Mouse (Mus musculus) hindbrain, embryonic 15.5 days (tissue): ENCODE results near the gene Gm10696. TPM values are rescaled to one million over a fixed set of nuclear protein-coding genes. Genes with fewer than 3 reads are reported as not detected.
"Not testable (repeated sequence)": the region's sequence is repeated elsewhere in the genome, so short reads cannot be mapped to it uniquely, and the experiment has no call there.

Source experiments
- ATAC-seq: fragments of 200-750 bp; cut with Nextera tagmentation; 2 replicates; pipeline ENCODE4 v1.8.0; 2017; ENCODE audit warnings: low read depth, moderate number of reproducible peaks, moderate TSS enrichment; ENCODE audit not compliant: low FRiP score
- H3K27ac ChIP-seq: fragments of 300-500 bp; sonication (generic); replicated peaks from 2 replicates; pipeline ENCODE4 v1.5.1; 2015; ENCODE audit warnings: mild to moderate bottlenecking, inconsistent platforms
- H3K27me3 ChIP-seq: fragments of 300-500 bp; sonication (generic); 2 replicates; pipeline ENCODE4 v1.6.1; 2015; ENCODE audit warnings: control low read depth, inconsistent platforms
- H3K36me3 ChIP-seq: fragments of 300-500 bp; sonication (generic); 2 replicates; pipeline ENCODE4 v1.6.1; 2015; ENCODE audit warnings: control low read depth, inconsistent platforms
- H3K4me1 ChIP-seq: fragments of 300-500 bp; sonication (generic); replicated peaks from 2 replicates; pipeline ENCODE4 v1.6.1; 2015; ENCODE audit warnings: control low read depth, inconsistent platforms
- H3K4me2 ChIP-seq: fragments of 300-500 bp; sonication (generic); 2 replicates; pipeline ENCODE4 v1.6.1; 2015; ENCODE audit warnings: moderate library complexity, mild to moderate bottlenecking, inconsistent platforms
- H3K4me3 ChIP-seq: fragments of 300-500 bp; sonication (generic); 2 replicates; pipeline ENCODE4 v1.5.1; 2015; ENCODE audit warnings: mild to moderate bottlenecking, inconsistent platforms
- H3K9ac ChIP-seq: fragments of 300-500 bp; sonication (generic); 2 replicates; pipeline ENCODE4 v1.6.1; 2015; ENCODE audit warnings: inconsistent platforms
- H3K9me3 ChIP-seq: fragments of 300-500 bp; sonication (generic); 2 replicates; pipeline ENCODE4 v1.6.1; 2016; ENCODE audit warnings: control low read depth, inconsistent platforms
- WGBS: fragments of 180-500 bp; shearing (Covaris S2); methylation state at CpG from one replicate; pipeline ENCODE4 v1.1.7; 2015; 5-methylcytosine and 5-hydroxymethylcytosine counted together
- polyA plus RNA-seq: library from polyadenylated mRNA; unstranded; fragments of >200 nt; fragmentation: Nextera tagmentation; extraction: Ambion mirVana; gene quantifications from 2 replicates; pipeline ENCODE4 v1.2.1, GENCODE M21; 2015

The Gm10696 gene
- polyA plus RNA-seq: not detected in 2 replicates

- not testable (repeated sequence) for ATAC-seq, H3K9ac ChIP-seq, H3K4me2 ChIP-seq, H3K4me1 ChIP-seq, H3K4me3 ChIP-seq, H3K9me3 ChIP-seq, H3K27me3 ChIP-seq, H3K36me3 ChIP-seq, H3K27ac ChIP-seq
- 91% methylated on average over 1 of the region's 1 CpGs for WGBS
Measured at GRCm38 (mm10) chr3:94178093-94178492, at the start of gene Gm10696. Gene Gm10696, minus strand, starts transcription at chr3:94178193.

GRCm38 (mm10) chr3:94196414-94196813 is 18.4 kb upstream of the Gm10696 start, which contains the start of gene Gm5286:
Gene Gm5286, plus strand, starts transcription at chr3:94196714.
- not testable (repeated sequence) for H3K27me3 ChIP-seq, H3K4me3 ChIP-seq, H3K4me1 ChIP-seq, ATAC-seq, H3K9me3 ChIP-seq, H3K36me3 ChIP-seq, H3K9ac ChIP-seq, H3K27ac ChIP-seq, H3K4me2 ChIP-seq
- 93% methylated on average over 3 of the region's 4 CpGs for WGBS

GRCm38 (mm10) chr3:94167351-94167750 is 10.6 kb downstream of the Gm10696 start:
- not testable (repeated sequence) for H3K27ac ChIP-seq, ATAC-seq, H3K4me3 ChIP-seq, H3K4me1 ChIP-seq, H3K36me3 ChIP-seq, H3K4me2 ChIP-seq, H3K9me3 ChIP-seq, H3K27me3 ChIP-seq, H3K9ac ChIP-seq

Other genes with a start within 250 kb of the Gm10696 start
- gene Gm9117, start 234.7 kb downstream of the Gm10696 start, polyA plus RNA-seq: not detected in 2 replicates
- not detected in 2 replicates for gene Tdpoz5, start 216.9 kb downstream of the Gm10696 start, polyA plus RNA-seq
- gene Gm9125, start 123.3 kb downstream of the Gm10696 start, polyA plus RNA-seq: not detected in 2 replicates
- not detected in 2 replicates for gene Gm10697, start 105.5 kb downstream of the Gm10696 start, polyA plus RNA-seq
- gene Gm5286, start 18.5 kb upstream of the Gm10696 start, polyA plus RNA-seq: not detected in 2 replicates
- gene Gm4778, start 85.8 kb upstream of the Gm10696 start, polyA plus RNA-seq: not detected in 2 replicates
- 56.1 and 57.7 TPM in 2 replicates for gene Them4, start 131.9 kb upstream of the Gm10696 start, polyA plus RNA-seq
- 0.19 and 0.21 TPM in 2 replicates for gene Them5, start 163.9 kb upstream of the Gm10696 start, polyA plus RNA-seq
- 2.4 and 3.3 TPM in 2 replicates for gene C2cd4d, start 184.2 kb upstream of the Gm10696 start, polyA plus RNA-seq
- 0.49 TPM in 2 replicates for gene Rorc, start 194.6 kb upstream of the Gm10696 start, polyA plus RNA-seq
- 1.7 and 1.8 TPM in 2 replicates for gene Lingo4, start 220.3 kb upstream of the Gm10696 start, polyA plus RNA-seq
- gene Tdrkh, start 235.1 kb upstream of the Gm10696 start, polyA plus RNA-seq: 50.7 and 53.5 TPM in 2 replicates